ENCODE assay signal across 24 mouse cellular contexts in the genomic region with DNA sequence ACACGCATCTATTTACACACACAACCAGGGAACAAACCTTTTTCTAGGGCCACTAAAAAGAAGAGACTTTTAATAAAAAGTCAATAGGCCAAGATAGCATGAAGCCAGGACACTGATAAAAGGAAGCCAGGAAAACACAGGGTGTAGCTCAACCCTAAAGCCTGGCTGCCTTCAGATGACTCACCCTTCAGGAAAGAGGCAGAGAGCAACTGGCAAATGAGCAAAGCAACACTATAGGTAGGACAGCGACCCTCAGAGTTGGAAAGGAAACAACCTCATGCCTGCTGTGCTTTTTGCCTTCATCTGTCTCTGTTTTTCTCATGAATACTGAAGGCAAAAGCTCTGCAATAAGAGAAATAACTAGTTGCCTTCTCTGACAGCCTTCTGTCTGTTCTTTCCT.
"Had no signal": no experiment of that assay in that cellular context is flagged by ENCODE, and none has a peak within 500 bp of the region (broad histone marks: within the 10 kb centered on the region; RNA-seq: fewer than 3 reads in every experiment).

No protein-coding gene starts in this region.

- H3K4me1 ChIP-seq: kidney, embryonic 15.5 days; limb, embryonic 12.5 days; limb, embryonic 15.5 days; neural tube, embryonic 12.5 days; stomach, embryonic 15.5 days had no signal

- H3K27me3 ChIP-seq: kidney, embryonic 15.5 days; limb, embryonic 12.5 days; limb, embryonic 15.5 days; midbrain, embryonic 12.5 days; midbrain, embryonic 15.5 days; neural tube, embryonic 12.5 days; neural tube, embryonic 15.5 days; stomach, embryonic 15.5 days had no signal

- H3K27ac ChIP-seq: kidney, embryonic 15.5 days; left cerebral cortex, adult 2 months; limb, embryonic 12.5 days; limb, embryonic 15.5 days; liver, embryonic 14.5 days; midbrain, embryonic 12.5 days; midbrain, embryonic 15.5 days; neural tube, embryonic 12.5 days; neural tube, embryonic 15.5 days; stomach, embryonic 15.5 days had no signal

- ATAC-seq: liver, postnatal 0 days; lung, postnatal 0 days; midbrain, embryonic 15.5 days had no signal

- H3K4me3 ChIP-seq: kidney, embryonic 15.5 days; left cerebral cortex, adult 2 months; limb, embryonic 12.5 days; limb, embryonic 15.5 days; midbrain, embryonic 12.5 days; midbrain, embryonic 15.5 days; neural tube, embryonic 12.5 days; neural tube, embryonic 15.5 days; stomach, embryonic 15.5 days had no signal

- H3K9ac ChIP-seq: kidney, embryonic 15.5 days; limb, embryonic 12.5 days; limb, embryonic 15.5 days; liver, embryonic 14.5 days; liver, postnatal 0 days; lung, embryonic 14.5 days; midbrain, embryonic 12.5 days; midbrain, embryonic 15.5 days; neural tube, embryonic 12.5 days; neural tube, embryonic 15.5 days; stomach, embryonic 15.5 days had no signal

- H3K9me3 ChIP-seq: kidney, embryonic 15.5 days; limb, embryonic 12.5 days; limb, embryonic 15.5 days; midbrain, embryonic 12.5 days; midbrain, embryonic 15.5 days; neural tube, embryonic 12.5 days; neural tube, embryonic 15.5 days; stomach, embryonic 15.5 days had no signal

- H3K36me3 ChIP-seq: limb, embryonic 15.5 days; midbrain, embryonic 15.5 days; neural tube, embryonic 15.5 days; stomach, embryonic 15.5 days had no signal

- H3K4me2 ChIP-seq: kidney, embryonic 15.5 days; limb, embryonic 12.5 days; limb, embryonic 15.5 days; liver, embryonic 11.5 days; lung, embryonic 14.5 days; midbrain, embryonic 12.5 days; midbrain, embryonic 15.5 days; neural tube, embryonic 12.5 days; neural tube, embryonic 15.5 days; stomach, embryonic 15.5 days had no signal

- DNase-seq: kidney, adult 8-10 months; kidney, postnatal 10 days; kidney, postnatal 36 days; layer of hippocampus, postnatal 36 days; left cerebral cortex, postnatal 4 days; liver, postnatal 0 days; lung, embryonic 14.5 days; lung, postnatal 36 days; right cerebral cortex, adult 18-20 months; right cerebral cortex, postnatal 14 days; right cerebral cortex, postnatal 4 days; thymus, postnatal 25 days had no signal
